Mouse (Mus musculus): ENCODE data around the gene Car10. TPM values are rescaled to one million over a fixed set of nuclear protein-coding genes. Genes with fewer than 3 reads are reported as not detected.

The Car10 gene
- polyA plus RNA-seq, 1 experiment from 2014 or later, result 0.27 TPM

- Histone ChIP-seq H3K27ac (ENCODE audit: low read depth) (no peak overlapping the region), H3K9me3 (ENCODE audit: control insufficient read depth, low read length) (no peaks in the 10 kb centered on the region), H3K4me1 (replicated peaks; ENCODE audit: control insufficient read depth, insufficient read depth, low read length) (no peaks in the 10 kb centered on the region), H3K9ac (ENCODE audit: low read length) (no peak overlapping the region), H3K4me3 (ENCODE audit: low read depth, low read length) (no peak overlapping the region), H3K36me3 (ENCODE audit: control insufficient read depth, insufficient read depth, low read length) (no peaks in the 10 kb centered on the region), H3K27me3 (replicated peaks; ENCODE audit: control insufficient read depth, insufficient read depth, low read length) (no peaks in the 10 kb centered on the region), H3K4me2 (ENCODE audit: low read length) (no peak overlapping the region)
- ATAC-seq (replicated peaks; ENCODE audit: low FRiP score, low TSS enrichment, low read depth) (no peak), DNase-seq (ENCODE audit: low spot score) (no peak)
- 68% methylated on average over 5 of the region's 5 CpGs for WGBS
Observed at GRCm38 (mm10) chr11:93188621-93189020, 90.8 kb downstream of the Car10 start.

GRCm38 (mm10) chr11:93200046-93200445 is 102.2 kb downstream of the Car10 start:
- Histone ChIP-seq H3K27me3 (replicated peaks; ENCODE audit: control insufficient read depth, insufficient read depth, low read length) (no peaks in the 10 kb centered on the region), H3K4me3 (ENCODE audit: low read depth, low read length) (no peak overlapping the region), H3K4me1 (replicated peaks; ENCODE audit: control insufficient read depth, insufficient read depth, low read length) (no peaks in the 10 kb centered on the region), H3K9me3 (ENCODE audit: control insufficient read depth, low read length) (no peaks in the 10 kb centered on the region), H3K4me2 (ENCODE audit: low read length) (no peak overlapping the region), H3K36me3 (ENCODE audit: control insufficient read depth, insufficient read depth, low read length) (no peaks in the 10 kb centered on the region), H3K9ac (ENCODE audit: low read length) (no peak overlapping the region), H3K27ac (ENCODE audit: low read depth) (no peak overlapping the region)
- WGBS, result 94% methylated on average over 3 of the region's 3 CpGs
- DNase-seq (ENCODE audit: low spot score), result no peak
- no peak for ATAC-seq (replicated peaks; ENCODE audit: low FRiP score, low TSS enrichment, low read depth)

GRCm38 (mm10) chr11:93217457-93217856 is 119.6 kb downstream of the Car10 start:
- Histone ChIP-seq H3K4me1 (replicated peaks; ENCODE audit: control insufficient read depth, insufficient read depth, low read length) (no peaks in the 10 kb centered on the region), H3K9me3 (ENCODE audit: control insufficient read depth, low read length) (no peaks in the 10 kb centered on the region), H3K27ac (ENCODE audit: low read depth) (no peak overlapping the region), H3K4me3 (ENCODE audit: low read depth, low read length) (no peak overlapping the region), H3K9ac (ENCODE audit: low read length) (no peak overlapping the region), H3K36me3 (ENCODE audit: control insufficient read depth, insufficient read depth, low read length) (no peaks in the 10 kb centered on the region), H3K27me3 (replicated peaks; ENCODE audit: control insufficient read depth, insufficient read depth, low read length) (no peaks in the 10 kb centered on the region), H3K4me2 (ENCODE audit: low read length) (no peak overlapping the region)
- ATAC-seq (replicated peaks; ENCODE audit: low FRiP score, low TSS enrichment, low read depth) (no peak), DNase-seq (ENCODE audit: low spot score) (no peak)

- H3K4me2 ChIP-seq (ENCODE audit: low read length), result no peak overlapping the region
- DNase-seq (ENCODE audit: low spot score), result no peak
- no peak overlapping the region for H3K4me3 ChIP-seq (ENCODE audit: low read depth, low read length)
- H3K4me1 ChIP-seq (replicated peaks; ENCODE audit: control insufficient read depth, insufficient read depth, low read length), result no peaks in the 10 kb centered on the region
- H3K36me3 ChIP-seq (ENCODE audit: control insufficient read depth, insufficient read depth, low read length), result no peaks in the 10 kb centered on the region
- no peaks in the 10 kb centered on the region for H3K9me3 ChIP-seq (ENCODE audit: control insufficient read depth, low read length)
- no peaks in the 10 kb centered on the region for H3K27me3 ChIP-seq (replicated peaks; ENCODE audit: control insufficient read depth, insufficient read depth, low read length)
- no peak for ATAC-seq (replicated peaks; ENCODE audit: low FRiP score, low TSS enrichment, low read depth)
- no peak overlapping the region for H3K27ac ChIP-seq (ENCODE audit: low read depth)
- no peak overlapping the region for H3K9ac ChIP-seq (ENCODE audit: low read length)
Observed at GRCm38 (mm10) chr11:93230057-93230456, 132.2 kb downstream of the Car10 start.

GRCm38 (mm10) chr11:93249771-93250265 is 152.0 kb downstream of the Car10 start:
- DNase-seq (ENCODE audit: low spot score) (no peak), ATAC-seq (replicated peaks; ENCODE audit: low FRiP score, low TSS enrichment, low read depth) (no peak)
- WGBS, result 86% methylated on average over 6 of the region's 6 CpGs
- no peak overlapping the region for H3K4me3 ChIP-seq (ENCODE audit: low read depth, low read length)
- H3K9ac ChIP-seq (ENCODE audit: low read length), result no peak overlapping the region
- H3K36me3 ChIP-seq (ENCODE audit: control insufficient read depth, insufficient read depth, low read length), result no peaks in the 10 kb centered on the region
- H3K4me2 ChIP-seq (ENCODE audit: low read length), result no peak overlapping the region
- H3K27ac ChIP-seq (ENCODE audit: low read depth), result no peak overlapping the region
- no peaks in the 10 kb centered on the region for H3K27me3 ChIP-seq (replicated peaks; ENCODE audit: control insufficient read depth, insufficient read depth, low read length)
- no peaks in the 10 kb centered on the region for H3K4me1 ChIP-seq (replicated peaks; ENCODE audit: control insufficient read depth, insufficient read depth, low read length)
- H3K9me3 ChIP-seq (ENCODE audit: control insufficient read depth, low read length), result no peaks in the 10 kb centered on the region

- H3K4me2 ChIP-seq (ENCODE audit: low read length), result no peak overlapping the region
- no peaks in the 10 kb centered on the region for H3K27me3 ChIP-seq (replicated peaks; ENCODE audit: control insufficient read depth, insufficient read depth, low read length)
- no peak overlapping the region for H3K27ac ChIP-seq (ENCODE audit: low read depth)
- WGBS, result 76% methylated on average over 5 of the region's 5 CpGs
- H3K9ac ChIP-seq (ENCODE audit: low read length), result no peak overlapping the region
- DNase-seq (ENCODE audit: low spot score) (no peak), ATAC-seq (replicated peaks; ENCODE audit: low FRiP score, low TSS enrichment, low read depth) (no peak)
- no peaks in the 10 kb centered on the region for H3K9me3 ChIP-seq (ENCODE audit: control insufficient read depth, low read length)
- H3K4me1 ChIP-seq (replicated peaks; ENCODE audit: control insufficient read depth, insufficient read depth, low read length), result no peaks in the 10 kb centered on the region
- no peaks in the 10 kb centered on the region for H3K36me3 ChIP-seq (ENCODE audit: control insufficient read depth, insufficient read depth, low read length)
- H3K4me3 ChIP-seq (ENCODE audit: low read depth, low read length), result no peak overlapping the region
Observed at GRCm38 (mm10) chr11:93251766-93252165, 153.9 kb downstream of the Car10 start.

GRCm38 (mm10) chr11:93263979-93264378 is 166.2 kb downstream of the Car10 start:
- no peaks in the 10 kb centered on the region for H3K4me1 ChIP-seq (replicated peaks; ENCODE audit: control insufficient read depth, insufficient read depth, low read length)
- H3K4me3 ChIP-seq (ENCODE audit: low read depth, low read length), result no peak overlapping the region
- H3K9ac ChIP-seq (ENCODE audit: low read length), result no peak overlapping the region
- no peaks in the 10 kb centered on the region for H3K9me3 ChIP-seq (ENCODE audit: control insufficient read depth, low read length)
- H3K27me3 ChIP-seq (replicated peaks; ENCODE audit: control insufficient read depth, insufficient read depth, low read length), result no peaks in the 10 kb centered on the region
- H3K36me3 ChIP-seq (ENCODE audit: control insufficient read depth, insufficient read depth, low read length), result no peaks in the 10 kb centered on the region
- no peak for DNase-seq (ENCODE audit: low spot score)
- H3K27ac ChIP-seq (ENCODE audit: low read depth), result no peak overlapping the region
- 63% methylated on average over 3 of the region's 3 CpGs for WGBS
- H3K4me2 ChIP-seq (ENCODE audit: low read length), result no peak overlapping the region
- ATAC-seq (replicated peaks; ENCODE audit: low FRiP score, low TSS enrichment, low read depth), result no peak

GRCm38 (mm10) chr11:93272016-93272415 is 174.2 kb downstream of the Car10 start:
- no peaks in the 10 kb centered on the region for H3K9me3 ChIP-seq (ENCODE audit: control insufficient read depth, low read length)
- H3K27ac ChIP-seq (ENCODE audit: low read depth), result no peak overlapping the region
- DNase-seq (ENCODE audit: low spot score), result no peak
- no peaks in the 10 kb centered on the region for H3K4me1 ChIP-seq (replicated peaks; ENCODE audit: control insufficient read depth, insufficient read depth, low read length)
- no peak for ATAC-seq (replicated peaks; ENCODE audit: low FRiP score, low TSS enrichment, low read depth)
- no peaks in the 10 kb centered on the region for H3K27me3 ChIP-seq (replicated peaks; ENCODE audit: control insufficient read depth, insufficient read depth, low read length)
- H3K36me3 ChIP-seq (ENCODE audit: control insufficient read depth, insufficient read depth, low read length), result no peaks in the 10 kb centered on the region
- 73% methylated on average over 6 of the region's 6 CpGs for WGBS
- no peak overlapping the region for H3K9ac ChIP-seq (ENCODE audit: low read length)
- H3K4me2 ChIP-seq (ENCODE audit: low read length), result no peak overlapping the region
- H3K4me3 ChIP-seq (ENCODE audit: low read depth, low read length), result no peak overlapping the region

GRCm38 (mm10) chr11:93273906-93274305 is 176.1 kb downstream of the Car10 start:
- WGBS, result 44% methylated on average over 6 of the region's 6 CpGs
- no peaks in the 10 kb centered on the region for H3K27me3 ChIP-seq (replicated peaks; ENCODE audit: control insufficient read depth, insufficient read depth, low read length)
- no peak for ATAC-seq (replicated peaks; ENCODE audit: low FRiP score, low TSS enrichment, low read depth)
- H3K27ac ChIP-seq (ENCODE audit: low read depth), result no peak overlapping the region
- DNase-seq (ENCODE audit: low spot score), result no peak
- no peak overlapping the region for H3K4me3 ChIP-seq (ENCODE audit: low read depth, low read length)
- H3K36me3 ChIP-seq (ENCODE audit: control insufficient read depth, insufficient read depth, low read length), result no peaks in the 10 kb centered on the region
- H3K4me1 ChIP-seq (replicated peaks; ENCODE audit: control insufficient read depth, insufficient read depth, low read length), result no peaks in the 10 kb centered on the region
- H3K9ac ChIP-seq (ENCODE audit: low read length), result no peak overlapping the region
- no peak overlapping the region for H3K4me2 ChIP-seq (ENCODE audit: low read length)
- H3K9me3 ChIP-seq (ENCODE audit: control insufficient read depth, low read length), result no peaks in the 10 kb centered on the region
